ENCODE assay signal across 8 mouse cellular contexts in genomic region chr5:139791227-139792158, GRCm38 (mm10). TPM values are rescaled to one million over a fixed set of nuclear protein-coding genes. Genes with fewer than 3 reads are reported as not detected.
DNase-seq lines count a peak whose midpoint lies in the region; ATAC-seq and TF ChIP-seq lines count a peak whose summit lies in the region.

Gene Mafk, plus strand, starts transcription at chr5:139791513.

- peak within 1 kb of the TSS; percentile 81 for H3K9ac ChIP-seq in embryonic facial prominence, embryonic 14.5 days (ENCODE audit: low read depth, low read length)
- peak within 1 kb of the TSS; percentile 71 for H3K9ac ChIP-seq in limb, embryonic 14.5 days (ENCODE audit: low read depth, low read length, severe bottlenecking)
- H3K9ac ChIP-seq in midbrain, postnatal 0 days (replicated peaks; ENCODE audit: low read length, poor library complexity, severe bottlenecking), result peak within 1 kb of the TSS; percentile 65

- H3K27ac ChIP-seq in embryonic facial prominence, embryonic 14.5 days (replicated peaks; ENCODE audit: low read depth, low read length), result peak within 1 kb of the TSS; percentile 67
- H3K27ac ChIP-seq in limb, embryonic 14.5 days (replicated peaks; ENCODE audit: low read depth, low read length), result 0 out of 2 replicates have a peak within 1 kb of the TSS, but pooled peaks have one; percentile 8
- peak within 1 kb of the TSS; percentile 43; the same call in 1 of the 2 replicates for H3K27ac ChIP-seq in midbrain, postnatal 0 days (ENCODE audit: low read depth, low read length)

- TF ChIP-seq CTCF in midbrain, postnatal 0 days (IDR thresholded peaks at IDR 0.05), result 0 out of 2 replicates have a peak, but pooled peaks have one; percentile 5

- H3K36me3 ChIP-seq in embryonic facial prominence, embryonic 14.5 days (ENCODE audit: control insufficient read depth, insufficient read depth, low read length), result no peaks in the 10 kb centered on the region
- H3K36me3 ChIP-seq in limb, embryonic 14.5 days (ENCODE audit: control insufficient read depth, insufficient read depth, low read length), result no peaks in the 10 kb centered on the region
- no peaks in the 10 kb centered on the region for H3K36me3 ChIP-seq in midbrain, postnatal 0 days (ENCODE audit: insufficient read depth, low read length)

- peak within 1 kb of the TSS; percentile 99 for H3K4me2 ChIP-seq in embryonic facial prominence, embryonic 14.5 days (ENCODE audit: low read depth, low read length)
- peak within 1 kb of the TSS; percentile 100 for H3K4me2 ChIP-seq in limb, embryonic 14.5 days (replicated peaks; ENCODE audit: low read depth, low read length, severe bottlenecking)
- H3K4me2 ChIP-seq in midbrain, postnatal 0 days (ENCODE audit: low read depth, low read length, poor library complexity, severe bottlenecking), result peak within 1 kb of the TSS; percentile 99

- H3K4me3 ChIP-seq in embryonic facial prominence, embryonic 14.5 days (ENCODE audit: low read depth, low read length), result peak within 1 kb of the TSS; percentile 84
- peak within 1 kb of the TSS; percentile 88 for H3K4me3 ChIP-seq in limb, embryonic 14.5 days (replicated peaks; ENCODE audit: low read length)
- H3K4me3 ChIP-seq in midbrain, postnatal 0 days (ENCODE audit: low read depth, low read length), result peak within 1 kb of the TSS; percentile 70

- peak; percentile 97 for DNase-seq in 3T3-L1 (ENCODE audit: low read depth, low spot score)
- peak; percentile 97 to 99 for DNase-seq in adrenal gland, postnatal 4 days (ENCODE audit: low spot score in 2 of 2)
- peak; percentile 95 for DNase-seq in embryonic facial prominence, embryonic 14.5 days (ENCODE audit: low spot score)
- DNase-seq in heart, adult 8-10 months (ENCODE audit: low spot score), result peak; percentile 97
- DNase-seq in kidney, adult 9 months, result peak; percentile 98
- peak; percentile 94 for DNase-seq in limb, embryonic 14.5 days (ENCODE audit: low spot score)
- DNase-seq in midbrain, postnatal 0 days (ENCODE audit: low spot score), result peak; percentile 85
- peak; percentile 100 for DNase-seq in spleen, postnatal 14 days (ENCODE audit: low spot score in 2 of 2)

- peaks cover 13% of the 10 kb centered on the region for H3K4me1 ChIP-seq in embryonic facial prominence, embryonic 14.5 days (ENCODE audit: control insufficient read depth, insufficient read depth, low read length)
- peaks cover 19% of the 10 kb centered on the region; the same call in 1 of the 2 replicates for H3K4me1 ChIP-seq in limb, embryonic 14.5 days (ENCODE audit: control insufficient read depth, insufficient read depth, low read length)
- H3K4me1 ChIP-seq in midbrain, postnatal 0 days (ENCODE audit: insufficient read depth, low read length), result no peaks in the 10 kb centered on the region; the same call in 1 of the 2 replicates

- no peaks in the 10 kb centered on the region for H3K27me3 ChIP-seq in embryonic facial prominence, embryonic 14.5 days (replicated peaks; ENCODE audit: control insufficient read depth, insufficient read depth, low read length)
- H3K27me3 ChIP-seq in limb, embryonic 14.5 days (ENCODE audit: control insufficient read depth, insufficient read depth, low read length), result no peaks in the 10 kb centered on the region
- no peaks in the 10 kb centered on the region for H3K27me3 ChIP-seq in midbrain, postnatal 0 days (ENCODE audit: insufficient read depth, low read length)

- WGBS in embryonic facial prominence, embryonic 14.5 days, result 2% methylated on average over 44 of the region's 92 CpGs
- under 1% methylated on average over 64 of the region's 92 CpGs for WGBS in limb, embryonic 14.5 days
- WGBS in midbrain, postnatal 0 days, result under 1% methylated on average over 84 of the region's 92 CpGs

- ATAC-seq in embryonic facial prominence, embryonic 14.5 days (ENCODE audit: low read depth), result peak; percentile 90
- ATAC-seq in limb, embryonic 14.5 days (ENCODE audit: low FRiP score, low read depth), result peak; percentile 92
- peak; percentile 80 for ATAC-seq in midbrain, postnatal 0 days (ENCODE audit: low FRiP score)

- TF ChIP-seq POLR2A in limb, embryonic 14.5 days (IDR thresholded peaks at IDR 0.05; ENCODE audit: borderline replicate concordance, extremely low read depth, insufficient read depth, insufficient read length), result 0 out of 2 replicates have a peak, but pooled peaks have one; percentile 28

- no peaks in the 10 kb centered on the region for H3K9me3 ChIP-seq in embryonic facial prominence, embryonic 14.5 days (ENCODE audit: control insufficient read depth, low read length)
- no peaks in the 10 kb centered on the region for H3K9me3 ChIP-seq in limb, embryonic 14.5 days (ENCODE audit: control insufficient read depth, low read length)
- H3K9me3 ChIP-seq in midbrain, postnatal 0 days (ENCODE audit: low read length), result no peaks in the 10 kb centered on the region

RNA-seq across cellular contexts. Expression of gene Mafk, which starts in this region (rescaled TPM):
- 10 to 100 TPM; 21.9 to 23.2 TPM for total RNA-seq in adrenal gland, postnatal 4 days (2021)
- 7.1 and 8.1 TPM in 2 replicates for polyA plus RNA-seq in embryonic facial prominence, embryonic 14.5 days (2014; fragmentation: Nextera tagmentation; extraction: Ambion mirVana)
- 10 to 100 TPM; 27.3 to 35.9 (median 33.9) TPM for total RNA-seq in heart, adult 8-10 months (2022)
- polyA plus RNA-seq in limb, embryonic 14.5 days (2012; rRNA removed), result 6.7 and 7.3 TPM in 2 replicates
- 6.2 and 6.6 TPM in 2 replicates for polyA plus RNA-seq in limb, embryonic 14.5 days (2014; fragmentation: Nextera tagmentation; extraction: Ambion mirVana)
- 15.2 and 17.8 TPM in 2 replicates for total RNA-seq in midbrain, postnatal 0 days (2014; rRNA removed)
- 8.7 and 9.3 TPM in 2 replicates for polyA plus RNA-seq in midbrain, postnatal 0 days (2015; fragmentation: Nextera tagmentation; extraction: Ambion mirVana)

Comparison
In these comparisons a context has a peak if more than half of its experiments do, and no peak if none do; other contexts are left out.
1. Peak in every context shown above with its lines: DNase-seq, ATAC-seq, H3K4me3 ChIP-seq and H3K27ac ChIP-seq.
2. H3K27ac ChIP-seq: peak in every context shown above with its lines; median percentile 67 in embryonic facial prominence, embryonic 14.5 days; 43 in midbrain, postnatal 0 days; 8 in limb, embryonic 14.5 days.